Mouse (Mus musculus) megakaryocyte-erythroid progenitor cell, adult 5-6 weeks (primary cell): ENCODE data around the gene A130010J15Rik. TPM values are rescaled to one million over a fixed set of nuclear protein-coding genes. Genes with fewer than 3 reads are reported as not detected.
A peak's percentile ranks its signal among the peaks of the same experiment; 100 is the strongest.

ENCODE experiments used
- ATAC-seq: replicated peaks from 2 replicates; pipeline ENCODE4 v1.8.0; 2016; ENCODE audit warnings: mild to moderate bottlenecking, inconsistent platforms; ENCODE audit not compliant: severe bottlenecking, poor library complexity, low FRiP score, low TSS enrichment
- total RNA-seq, 2 experiments: library from RNA; stranded (forward) in 1 of 2; stranded (reverse) in 1 of 2; fragments of 200-1000, 215-1000 nt in 1 of 2; fragments of >200 nt in 1 of 2; fragmentation: Nextera tagmentation in 1 of 2; gene quantifications; 2 replicates each; pipeline ENCODE4 v1.2.3; 2014 to 2017

The A130010J15Rik gene
- total RNA-seq, 2 experiments from 2014 or later: 6.6 to 12.0 TPM

GRCm38 (mm10) chr1:193152872-193153271 lies 15.0 kb upstream of the A130010J15Rik start, which contains the start of gene Irf6:
TSS of gene Irf6 (plus strand) at chr1:193153111.
- ATAC-seq: peak; percentile 95

GRCm38 (mm10) chr1:193153561-193153960 lies 14.3 kb upstream of the A130010J15Rik start:
- no peak for ATAC-seq

DNA sequence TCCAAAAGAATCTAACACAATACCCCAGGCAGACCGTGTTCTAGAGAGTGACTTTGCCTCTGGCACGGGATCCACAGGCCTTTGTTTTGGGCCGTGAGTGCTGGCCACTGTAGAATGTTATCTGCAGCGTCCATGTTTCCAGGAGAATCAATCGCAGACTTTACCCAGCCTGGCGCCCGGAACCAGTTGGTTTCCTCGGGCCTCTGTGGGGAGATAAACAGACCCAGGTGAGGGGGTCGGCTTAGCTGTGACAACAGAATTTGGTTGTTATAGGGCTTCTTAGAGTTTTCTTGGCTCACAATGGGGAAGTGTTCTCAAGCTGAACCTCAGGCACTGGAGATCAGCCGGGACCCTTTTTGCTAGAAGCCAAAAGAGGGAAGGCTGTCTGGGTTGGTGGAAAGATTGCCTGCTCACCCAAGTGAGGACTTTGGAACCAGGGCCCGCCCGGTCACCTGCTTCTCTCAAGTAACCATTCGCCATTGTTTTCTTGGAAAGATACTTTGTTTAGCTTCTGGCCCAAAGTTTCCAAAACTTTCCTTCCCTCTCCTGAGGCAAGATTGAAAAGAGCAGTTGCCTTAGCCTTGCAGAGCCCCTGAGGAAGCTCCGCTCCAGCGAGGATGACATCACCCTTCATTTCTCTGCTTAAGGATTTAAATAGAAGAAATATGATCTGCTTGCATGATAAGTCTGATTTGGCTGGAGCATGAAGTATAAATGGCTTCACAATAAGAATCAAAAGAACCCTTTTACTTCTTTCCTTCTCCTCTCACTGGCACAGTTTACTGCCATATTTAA lies 11.3 kb upstream of the A130010J15Rik start:
- ATAC-seq: peak; percentile 40

DNA sequence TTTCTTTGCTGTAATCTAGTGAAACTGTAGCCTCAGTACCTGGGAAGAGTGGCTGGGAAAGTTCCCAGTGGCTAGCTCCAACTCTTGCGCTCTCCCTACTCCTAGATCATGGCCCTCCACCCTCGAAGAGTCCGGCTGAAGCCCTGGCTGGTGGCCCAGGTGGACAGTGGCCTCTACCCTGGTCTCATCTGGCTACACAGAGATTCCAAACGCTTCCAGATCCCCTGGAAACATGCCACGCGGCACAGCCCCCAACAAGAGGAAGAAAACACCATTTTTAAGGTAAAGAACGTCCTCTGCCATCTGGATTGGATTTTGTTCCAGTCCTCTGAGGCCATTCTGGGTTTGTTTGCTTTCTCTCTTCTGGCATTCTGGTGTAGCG lies 10.7 kb upstream of the A130010J15Rik start:
- ATAC-seq: no peak

DNA sequence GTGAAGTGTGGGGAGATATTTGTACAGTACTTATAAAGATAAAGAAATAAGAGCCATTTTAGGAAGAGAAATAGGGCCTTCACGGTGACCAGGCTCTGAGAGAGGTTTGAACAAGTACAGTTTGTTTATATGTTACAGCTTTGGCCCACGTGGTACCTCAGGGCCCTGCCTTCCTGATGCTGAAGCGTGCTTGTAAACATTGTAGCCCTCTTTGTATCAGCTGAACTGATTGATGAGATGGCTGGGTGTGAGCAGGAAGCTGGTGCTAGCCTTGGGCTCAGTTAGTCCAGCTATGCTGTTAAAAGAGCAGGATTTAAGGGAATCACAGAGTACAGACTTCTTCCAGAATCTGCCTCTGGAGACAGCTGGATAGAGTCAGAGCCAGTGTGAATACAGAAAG lies 8.7 kb upstream of the A130010J15Rik start:
- ATAC-seq: no peak

GRCm38 (mm10) chr1:193159613-193160012 lies 8.2 kb upstream of the A130010J15Rik start:
- ATAC-seq: no peak

- peak; percentile 77 for ATAC-seq
These were observed 7.4 kb upstream of the A130010J15Rik start for GRCm38 (mm10) chr1:193160317-193161032.

DNA sequence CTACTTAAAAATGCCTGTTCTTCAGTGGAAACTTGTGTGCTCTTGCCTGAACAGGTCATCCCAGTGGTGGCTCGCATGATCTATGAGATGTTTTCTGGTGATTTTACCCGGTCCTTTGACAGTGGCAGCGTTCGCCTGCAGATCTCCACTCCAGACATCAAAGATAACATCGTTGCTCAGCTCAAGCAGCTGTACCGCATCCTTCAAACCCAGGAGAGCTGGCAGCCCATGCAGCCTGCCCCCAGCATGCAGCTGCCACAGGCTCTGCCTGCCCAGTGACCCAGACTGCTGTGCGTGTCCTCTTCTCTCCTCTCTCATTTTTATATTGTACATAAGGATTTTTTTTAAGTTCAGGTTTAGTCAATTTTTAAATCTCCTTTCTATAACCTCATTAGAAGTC lies 1.4 kb downstream of the A130010J15Rik start:
- ATAC-seq: no peak

- ATAC-seq: 0 out of 2 replicates have a peak, but pooled peaks have one; percentile 25
These were observed 2.0 kb downstream of the A130010J15Rik start for GRCm38 (mm10) chr1:193169856-193170255.

DNA sequence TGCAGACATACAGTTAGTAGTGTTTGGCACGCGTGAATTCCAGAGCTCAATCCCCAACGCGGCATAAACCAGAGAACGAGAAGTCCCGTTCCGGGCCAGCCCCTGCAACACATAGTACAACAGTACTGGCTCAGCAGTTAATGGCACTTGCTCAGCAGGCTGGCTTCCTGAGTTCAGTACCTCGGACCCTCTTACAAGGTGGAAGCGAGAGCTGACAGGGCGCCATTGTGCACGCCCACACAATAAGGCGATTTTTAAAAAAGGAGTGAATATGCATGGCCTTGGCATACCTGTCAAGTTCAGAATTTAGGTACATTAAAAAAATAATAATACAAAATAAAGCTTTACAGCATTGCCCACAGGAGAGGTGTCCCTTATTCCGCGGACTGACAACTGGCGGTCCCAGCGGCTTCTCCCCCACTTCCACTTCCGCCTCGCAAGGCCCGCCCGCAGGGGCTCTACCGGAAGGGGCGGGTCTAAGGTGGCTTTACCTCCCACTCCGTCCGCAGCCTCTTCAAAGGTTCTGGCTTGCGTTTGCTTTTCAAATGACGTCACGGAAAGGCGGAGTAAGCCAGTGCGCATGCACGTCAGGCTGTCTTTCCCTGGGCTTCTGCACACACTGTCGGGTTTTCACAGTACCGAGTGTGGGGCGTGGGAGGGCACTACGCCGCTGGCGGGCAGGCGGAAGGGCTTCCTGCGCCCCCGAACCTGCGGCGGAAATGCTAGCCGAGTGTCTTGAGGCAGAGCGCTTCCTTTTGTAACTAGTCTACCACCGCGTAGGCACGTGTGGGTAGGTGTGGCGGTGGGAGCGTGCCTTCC lies 5.4 kb downstream of the A130010J15Rik start:
- peak; percentile 92 for ATAC-seq

- no peak for ATAC-seq
These were observed 5.9 kb downstream of the A130010J15Rik start for GRCm38 (mm10) chr1:193173810-193174129.

DNA sequence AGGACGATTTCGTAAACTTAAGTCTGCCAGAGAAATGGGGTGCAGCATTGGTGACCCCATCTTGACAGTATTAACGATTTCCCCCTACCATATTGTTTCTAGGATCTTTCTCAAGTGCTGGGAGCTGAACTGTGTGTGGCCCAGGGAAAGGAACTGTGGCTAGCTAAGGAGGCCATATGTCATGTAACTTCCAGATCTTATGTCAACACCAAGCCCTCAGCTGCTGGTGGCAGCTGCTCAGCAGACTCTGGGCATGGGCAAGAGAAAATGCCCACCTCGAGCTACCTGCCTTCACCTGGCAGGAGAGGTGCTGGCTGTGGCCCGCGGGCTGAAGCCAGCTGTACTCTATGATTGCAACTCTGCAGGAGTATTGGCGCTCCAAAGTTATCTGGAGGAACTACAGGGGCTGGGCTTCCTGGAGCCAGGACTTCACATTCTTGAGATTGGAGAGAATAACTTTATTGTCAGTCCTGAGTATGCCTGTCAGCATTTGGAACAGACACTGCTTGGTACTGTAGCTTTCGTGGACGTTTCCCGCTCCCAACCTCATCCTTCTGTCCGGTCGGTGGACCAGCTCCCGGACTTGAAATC lies 6.4 kb downstream of the A130010J15Rik start:
- ATAC-seq: no peak

- no peak for ATAC-seq
These were observed 13.3 kb downstream of the A130010J15Rik start for GRCm38 (mm10) chr1:193181104-193181503.

DNA sequence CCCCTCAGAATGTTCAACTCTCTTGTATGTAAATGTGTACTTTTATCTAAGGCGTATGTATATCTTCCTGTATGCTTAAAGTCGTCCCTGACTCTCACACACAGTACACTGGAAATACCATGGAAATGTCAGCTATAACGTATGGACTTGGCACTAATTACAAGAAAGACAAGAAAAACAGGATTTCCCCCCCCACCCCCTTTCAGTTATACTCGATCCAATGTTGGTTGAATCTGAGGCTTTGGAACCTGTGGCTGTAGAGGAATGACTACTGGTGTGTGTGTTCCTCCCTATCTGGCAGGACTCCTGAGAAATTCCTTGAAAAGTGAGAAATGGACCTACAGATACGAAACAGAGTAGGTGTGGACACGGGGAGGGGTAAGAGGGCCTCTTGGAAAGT lies 20.4 kb downstream of the A130010J15Rik start:
- ATAC-seq: no peak

GRCm38 (mm10) chr1:193189151-193189621 lies 21.3 kb downstream of the A130010J15Rik start:
- no peak for ATAC-seq

GRCm38 (mm10) chr1:193189771-193190170 lies 21.9 kb downstream of the A130010J15Rik start:
- ATAC-seq: no peak

DNA sequence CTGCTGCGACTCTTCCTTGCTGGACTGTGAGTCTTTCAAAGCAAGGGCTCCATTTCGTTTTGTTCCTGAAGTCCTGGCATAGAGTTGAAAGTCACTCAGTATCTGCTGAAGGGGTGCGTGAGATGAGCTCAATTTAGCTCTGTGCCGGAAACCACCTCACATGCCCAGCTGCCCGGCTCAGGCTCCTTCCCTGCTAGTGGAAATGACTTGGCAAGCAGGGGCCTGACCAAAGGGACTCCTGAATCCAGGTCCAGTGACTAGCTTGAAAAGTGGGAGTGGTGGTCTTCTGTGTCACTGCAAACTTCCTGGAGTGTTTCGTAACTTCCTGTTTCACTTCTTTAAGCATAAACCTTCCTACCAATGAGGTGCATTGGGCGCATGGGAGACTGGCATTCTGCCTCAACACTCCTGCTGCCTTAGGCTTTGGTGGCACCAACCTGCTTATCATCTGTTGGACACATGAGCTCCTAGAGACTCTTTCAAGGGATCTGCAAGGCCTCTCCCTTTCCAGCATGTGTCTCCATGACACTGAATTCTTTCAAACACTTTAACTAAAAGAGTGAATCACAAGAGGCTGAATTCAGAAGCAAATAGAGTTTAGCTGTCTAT lies 23.9 kb downstream of the A130010J15Rik start:
- peak; percentile 62 for ATAC-seq

- ATAC-seq: no peak
These were observed 26.7 kb downstream of the A130010J15Rik start for GRCm38 (mm10) chr1:193194416-193195140.
